Mouse (Mus musculus) liver, embryonic 16.5 days (tissue): ENCODE results near the gene Depdc1b. TPM values are rescaled to one million over a fixed set of nuclear protein-coding genes. Genes with fewer than 3 reads are reported as not detected.
A peak's percentile ranks its signal among the peaks of the same experiment; 100 is the strongest.

Experiments used
- ATAC-seq: fragments of 200-750 bp; cut with Nextera tagmentation; 2 replicates; pipeline ENCODE4 v1.8.0; 2017; ENCODE audit warnings: low read depth, mild to moderate bottlenecking, moderate number of reproducible peaks, moderate library complexity
- H3K27ac ChIP-seq: fragments of 300-500 bp; sonication (generic); 2 replicates; pipeline ENCODE4 v1.5.1; 2014; ENCODE audit warnings: mild to moderate bottlenecking, low read length
- H3K27me3 ChIP-seq: fragments of 300-500 bp; sonication (generic); 2 replicates; pipeline ENCODE4 v1.6.1; 2014; ENCODE audit warnings: low read depth, low read length, mixed read lengths; ENCODE audit not compliant: control insufficient read depth, insufficient read depth
- H3K36me3 ChIP-seq: fragments of 300-500 bp; sonication (generic); 2 replicates; pipeline ENCODE4 v1.6.1; 2014; ENCODE audit warnings: mild to moderate bottlenecking; ENCODE audit not compliant: control insufficient read depth, insufficient read depth
- H3K4me1 ChIP-seq: fragments of 300-500 bp; sonication (generic); 2 replicates; pipeline ENCODE4 v1.6.1; 2014; ENCODE audit warnings: low read depth, low read length, mixed read lengths; ENCODE audit not compliant: control insufficient read depth
- H3K4me2 ChIP-seq: fragments of 300-500 bp; sonication (generic); 2 replicates; pipeline ENCODE4 v1.6.1; 2014; ENCODE audit warnings: low read depth, low read length, mixed read lengths
- H3K4me3 ChIP-seq: fragments of 300-500 bp; sonication (generic); 2 replicates; pipeline ENCODE4 v1.5.1; 2014; ENCODE audit warnings: low read depth, mild to moderate bottlenecking, low read length
- H3K9ac ChIP-seq: fragments of 300-500 bp; sonication (generic); 2 replicates; pipeline ENCODE4 v1.6.1; 2014; ENCODE audit warnings: low read depth, low read length
- H3K9me3 ChIP-seq: fragments of 300-500 bp; sonication (generic); replicated peaks from 2 replicates; pipeline ENCODE4 v1.6.1; 2016; ENCODE audit warnings: low read length; ENCODE audit not compliant: control insufficient read depth
- WGBS: fragments of 180-500 bp; shearing (Covaris S2); extraction: QIAGEN DNeasy Blood & Tissue Kit; methylation state at CpG from one replicate; pipeline ENCODE4 v1.1.7; 2014; ENCODE audit not compliant: insufficient replicate concordance; 5-methylcytosine and 5-hydroxymethylcytosine counted together
- polyA plus RNA-seq: library from polyadenylated mRNA; unstranded; fragments of >200 nt; fragmentation: Nextera tagmentation; extraction: Ambion mirVana; gene quantifications from 2 replicates; pipeline ENCODE4 v1.2.1, GENCODE M21; 2015

The Depdc1b gene
- polyA plus RNA-seq, 1 experiment from 2014 or later = 12.8 TPM

GRCm38 (mm10) chr13:108302957-108303675, 13.0 kb upstream of the Depdc1b start:
- 64% methylated on average over 7 of the region's 7 CpGs for WGBS
- H3K4me2 ChIP-seq = no peak overlapping the region

DNA sequence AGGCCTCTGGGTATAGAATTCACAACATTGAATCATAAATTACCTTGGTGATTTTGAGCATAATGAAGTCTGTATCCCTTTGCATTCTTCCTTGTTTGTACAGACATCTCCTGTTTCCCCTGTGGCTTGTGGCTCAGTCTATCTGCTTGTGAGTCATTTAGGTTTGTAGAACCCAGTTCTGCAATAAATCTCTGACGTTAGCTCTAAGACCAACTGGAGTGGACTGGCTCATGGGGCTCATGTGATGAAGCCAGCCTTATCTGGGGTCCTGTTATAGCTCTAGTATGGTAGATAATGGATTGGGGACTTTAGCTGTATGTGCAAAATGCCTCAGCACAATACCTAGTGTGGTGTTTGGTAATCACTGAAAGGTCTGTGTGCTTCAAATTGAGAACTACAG, 12.3 kb upstream of the Depdc1b start:
- no peaks in the 10 kb centered on the region for H3K27me3 ChIP-seq
- ATAC-seq = no peak
- H3K27ac ChIP-seq = no peak overlapping the region
- H3K9me3 ChIP-seq = no peaks in the 10 kb centered on the region
- 27% methylated on average over 1 of the region's 1 CpGs for whole genome bisulfite sequencing
- no peaks in the 10 kb centered on the region for H3K36me3 ChIP-seq
- H3K4me1 ChIP-seq = no peaks in the 10 kb centered on the region
- H3K4me2 ChIP-seq = no peak overlapping the region
- no peak overlapping the region for H3K4me3 ChIP-seq
- no peak overlapping the region for H3K9ac ChIP-seq

More at GRCm38 (mm10) chr13:108302957-108303675, 13.0 kb upstream of the Depdc1b start:
- H3K27ac ChIP-seq = no peak overlapping the region
- no peak overlapping the region for H3K4me3 ChIP-seq
- H3K9ac ChIP-seq = no peak overlapping the region
- no peaks in the 10 kb centered on the region for H3K27me3 ChIP-seq
- no peaks in the 10 kb centered on the region for H3K9me3 ChIP-seq
- H3K4me1 ChIP-seq = no peaks in the 10 kb centered on the region
- ATAC-seq = no peak
- no peaks in the 10 kb centered on the region for H3K36me3 ChIP-seq

- Histone ChIP-seq H3K4me1 (no peaks in the 10 kb centered on the region), H3K27ac (no peak overlapping the region), H3K9me3 (no peaks in the 10 kb centered on the region), H3K4me2 (no peak overlapping the region), H3K27me3 (no peaks in the 10 kb centered on the region), H3K36me3 (no peaks in the 10 kb centered on the region), H3K4me3 (no peak overlapping the region), H3K9ac (no peak overlapping the region)
- 12% methylated on average over 2 of the region's 2 CpGs for WGBS
- ATAC-seq = no peak
These were observed 11.5 kb upstream of the Depdc1b start for GRCm38 (mm10) chr13:108304680-108305079.

GRCm38 (mm10) chr13:108316487-108316903, 363 bp downstream of the Depdc1b start:
- peak overlapping the region; percentile 99 for H3K27ac ChIP-seq
- no peaks in the 10 kb centered on the region for H3K9me3 ChIP-seq
- peak overlapping the region; percentile 89 for H3K4me3 ChIP-seq
- peak; percentile 65 for ATAC-seq
- H3K4me1 ChIP-seq = peaks cover 19% of the 10 kb centered on the region
- H3K4me2 ChIP-seq = peak overlapping the region; percentile 73
- H3K27me3 ChIP-seq = no peaks in the 10 kb centered on the region
- under 1% methylated on average over 32 of the region's 32 CpGs for WGBS
- H3K36me3 ChIP-seq = no peaks in the 10 kb centered on the region
- peak overlapping the region; percentile 90 for H3K9ac ChIP-seq

DNA sequence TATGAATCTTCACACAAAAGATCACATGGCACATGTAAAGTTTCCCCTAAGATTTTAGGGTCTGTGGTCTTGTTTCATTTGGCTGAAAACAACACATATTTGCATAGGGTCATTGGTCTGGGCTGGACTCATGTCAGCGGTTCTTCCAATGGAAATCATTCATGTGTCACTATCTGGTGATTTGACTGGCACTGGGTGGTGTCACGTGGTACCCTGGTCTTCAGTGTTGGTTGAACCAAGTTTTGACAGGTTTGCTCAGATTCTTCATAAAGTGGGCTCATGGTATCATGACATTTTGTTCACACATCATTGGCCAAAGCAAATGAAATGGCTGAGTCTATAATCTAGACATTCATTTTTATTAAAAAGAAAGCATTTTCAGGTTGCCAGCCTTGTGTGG, 1.3 kb downstream of the Depdc1b start:
- Histone ChIP-seq H3K36me3 (no peaks in the 10 kb centered on the region), H3K9ac (peak overlapping the region; percentile 90), H3K4me1 (peaks cover 19% of the 10 kb centered on the region), H3K27ac (peak overlapping the region; percentile 99), H3K4me2 (peak overlapping the region; percentile 73), H3K27me3 (no peaks in the 10 kb centered on the region), H3K4me3 (peak overlapping the region; percentile 89), H3K9me3 (no peaks in the 10 kb centered on the region)
- ATAC-seq = no peak
- WGBS = 60% methylated on average over 2 of the region's 2 CpGs

GRCm38 (mm10) chr13:108319028-108319427, 2.9 kb downstream of the Depdc1b start:
- WGBS = 91% methylated on average over 8 of the region's 8 CpGs
- no peak overlapping the region for H3K4me2 ChIP-seq

DNA sequence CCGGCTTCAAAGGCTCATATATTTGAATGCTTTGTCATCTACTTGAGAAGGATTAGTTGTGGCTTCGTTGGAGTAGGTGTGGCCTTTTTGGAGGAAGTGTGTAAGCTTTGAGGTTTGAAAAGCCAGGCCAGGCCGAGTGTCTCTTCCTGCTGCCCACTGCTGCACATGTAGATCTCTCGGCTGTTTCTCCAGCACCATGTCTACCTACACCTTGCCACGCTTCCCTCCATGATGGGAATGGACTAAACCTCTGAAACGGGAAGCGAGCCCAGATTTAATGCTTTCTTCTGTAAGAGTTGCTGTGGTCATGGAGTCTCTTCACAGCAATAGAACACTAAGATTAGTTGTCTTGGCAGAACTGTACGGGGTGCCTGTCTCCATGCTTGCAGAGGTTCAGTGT, 4.1 kb downstream of the Depdc1b start:
- H3K4me1 ChIP-seq = peaks cover 11% of the 10 kb centered on the region
- peaks cover 14% of the 10 kb centered on the region for H3K36me3 ChIP-seq
- no peak for ATAC-seq
- no peaks in the 10 kb centered on the region for H3K9me3 ChIP-seq
- H3K27ac ChIP-seq = no peak overlapping the region
- H3K4me2 ChIP-seq = no peak overlapping the region
- no peaks in the 10 kb centered on the region for H3K27me3 ChIP-seq
- WGBS = 70% methylated on average over 8 of the region's 8 CpGs
- no peak overlapping the region for H3K4me3 ChIP-seq
- H3K9ac ChIP-seq = no peak overlapping the region

More at GRCm38 (mm10) chr13:108319028-108319427, 2.9 kb downstream of the Depdc1b start:
- Histone ChIP-seq H3K27ac (no peak overlapping the region), H3K9ac (no peak overlapping the region), H3K4me3 (no peak overlapping the region), H3K36me3 (peaks cover 2% of the 10 kb centered on the region), H3K9me3 (no peaks in the 10 kb centered on the region), H3K27me3 (no peaks in the 10 kb centered on the region), H3K4me1 (peaks cover 19% of the 10 kb centered on the region)
- ATAC-seq = no peak

GRCm38 (mm10) chr13:108322466-108322865, 6.3 kb downstream of the Depdc1b start:
- H3K36me3 ChIP-seq = peaks cover 26% of the 10 kb centered on the region
- no peaks in the 10 kb centered on the region for H3K27me3 ChIP-seq
- ATAC-seq = no peak
- H3K4me3 ChIP-seq = no peak overlapping the region
- 88% methylated on average over 2 of the region's 2 CpGs for WGBS
- H3K4me1 ChIP-seq = peaks cover 5% of the 10 kb centered on the region; the same call in 1 of the 2 replicates
- H3K9me3 ChIP-seq = no peaks in the 10 kb centered on the region
- H3K27ac ChIP-seq = no peak overlapping the region
- H3K9ac ChIP-seq = no peak overlapping the region
- H3K4me2 ChIP-seq = no peak overlapping the region

DNA sequence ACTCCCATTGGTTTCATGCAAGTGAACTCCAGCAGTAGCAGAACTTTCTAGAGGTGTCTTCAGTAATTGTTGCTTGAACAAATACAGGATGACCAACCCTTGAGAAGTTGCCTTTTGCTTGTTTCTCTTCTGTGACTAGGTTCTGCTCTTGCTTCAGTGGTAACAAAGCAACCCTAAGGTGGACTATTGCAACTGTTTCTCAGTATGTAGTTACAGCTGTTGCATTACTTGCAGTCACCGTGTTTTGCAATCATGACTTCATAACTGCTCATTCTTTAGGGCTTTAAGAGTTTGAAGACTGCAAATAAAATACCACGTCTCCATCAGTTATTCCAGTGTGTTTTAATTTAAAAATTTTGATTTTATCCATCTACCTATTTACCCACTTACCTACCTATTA, 7.2 kb downstream of the Depdc1b start:
- H3K27me3 ChIP-seq = no peaks in the 10 kb centered on the region
- H3K4me3 ChIP-seq = no peak overlapping the region
- H3K27ac ChIP-seq = no peak overlapping the region
- no peaks in the 10 kb centered on the region for H3K9me3 ChIP-seq
- no peak overlapping the region for H3K9ac ChIP-seq
- H3K4me2 ChIP-seq = no peak overlapping the region
- no peaks in the 10 kb centered on the region; the same call in 1 of the 2 replicates for H3K4me1 ChIP-seq
- no peak for ATAC-seq
- H3K36me3 ChIP-seq = peaks cover 26% of the 10 kb centered on the region
- WGBS = 75% methylated on average over 2 of the region's 2 CpGs
